Mouse (Mus musculus): ENCODE results near the gene Slc44a2. TPM values are rescaled to one million over a fixed set of nuclear protein-coding genes. Genes with fewer than 3 reads are reported as not detected.

Slc44a2 gene
- polyA plus RNA-seq (2016; fragmentation: Nextera tagmentation; extraction: Ambion mirVana) = 103 and 110 TPM in 2 replicates

- H3K9ac ChIP-seq (replicated peaks) = peak within 1 kb of the TSS; percentile 75
- peak within 1 kb of the TSS; percentile 88 for H3K4me2 ChIP-seq
- H3K36me3 ChIP-seq = peaks cover 14% of the 10 kb centered on the region
- H3K27ac ChIP-seq = peak within 1 kb of the TSS; percentile 14
- under 1% methylated on average over 52 of the region's 52 CpGs for WGBS
- peaks cover 16% of the 10 kb centered on the region for H3K4me1 ChIP-seq (replicated peaks)
- H3K4me3 ChIP-seq (replicated peaks) = peak within 1 kb of the TSS; percentile 71
- peak; percentile 89 for ATAC-seq (ENCODE audit: insufficient number of reproducible peaks, insufficient read depth, low FRiP score, low TSS enrichment, low read depth)
- no peaks in the 10 kb centered on the region for H3K27me3 ChIP-seq
- no peaks in the 10 kb centered on the region for H3K9me3 ChIP-seq
These were observed at the start of gene Slc44a2 for GRCm38 (mm10) chr9:21320619-21321512. Gene Slc44a2, plus strand, starts transcription at chr9:21320698.

GRCm38 (mm10) chr9:21272391-21272790 lies 48.1 kb upstream of the Slc44a2 start:
- H3K9me3 ChIP-seq = no peaks in the 10 kb centered on the region
- 92% methylated on average over 9 of the region's 9 CpGs for WGBS
- ATAC-seq (ENCODE audit: insufficient number of reproducible peaks, insufficient read depth, low FRiP score, low TSS enrichment, low read depth) = no peak

GRCm38 (mm10) chr9:21273094-21273493 lies 47.4 kb upstream of the Slc44a2 start:
- H3K9me3 ChIP-seq = no peaks in the 10 kb centered on the region
- H3K27ac ChIP-seq = no peak overlapping the region
- H3K36me3 ChIP-seq = peaks cover 99% of the 10 kb centered on the region
- no peaks in the 10 kb centered on the region for H3K27me3 ChIP-seq
- no peak for ATAC-seq (ENCODE audit: insufficient number of reproducible peaks, insufficient read depth, low FRiP score, low TSS enrichment, low read depth)
- no peak overlapping the region for H3K4me2 ChIP-seq
- no peaks in the 10 kb centered on the region for H3K4me1 ChIP-seq (replicated peaks)
- H3K9ac ChIP-seq (replicated peaks) = no peak overlapping the region
- no peak overlapping the region for H3K4me3 ChIP-seq (replicated peaks)
- WGBS = 88% methylated on average over 8 of the region's 8 CpGs

More at GRCm38 (mm10) chr9:21272391-21272790, 48.1 kb upstream of the Slc44a2 start:
- no peak overlapping the region for H3K27ac ChIP-seq
- peaks cover 97% of the 10 kb centered on the region for H3K36me3 ChIP-seq
- no peak overlapping the region for H3K4me3 ChIP-seq (replicated peaks)
- H3K4me1 ChIP-seq (replicated peaks) = no peaks in the 10 kb centered on the region
- no peak overlapping the region for H3K4me2 ChIP-seq
- no peaks in the 10 kb centered on the region for H3K27me3 ChIP-seq
- no peak overlapping the region for H3K9ac ChIP-seq (replicated peaks)

- Histone ChIP-seq H3K36me3 (peaks cover 97% of the 10 kb centered on the region), H3K4me3 (replicated peaks) (no peak overlapping the region), H3K9ac (replicated peaks) (no peak overlapping the region), H3K4me1 (replicated peaks) (no peaks in the 10 kb centered on the region), H3K27me3 (no peaks in the 10 kb centered on the region), H3K4me2 (no peak overlapping the region), H3K9me3 (no peaks in the 10 kb centered on the region), H3K27ac (no peak overlapping the region)
- WGBS = 85% methylated on average over 7 of the region's 7 CpGs
- ATAC-seq (ENCODE audit: insufficient number of reproducible peaks, insufficient read depth, low FRiP score, low TSS enrichment, low read depth) = no peak
These were observed 46.8 kb upstream of the Slc44a2 start for GRCm38 (mm10) chr9:21273520-21274228.

GRCm38 (mm10) chr9:21274336-21274735 lies 46.2 kb upstream of the Slc44a2 start:
- H3K9me3 ChIP-seq = no peaks in the 10 kb centered on the region
- ATAC-seq (ENCODE audit: insufficient number of reproducible peaks, insufficient read depth, low FRiP score, low TSS enrichment, low read depth) = no peak
- H3K36me3 ChIP-seq = peaks cover 97% of the 10 kb centered on the region
- no peak overlapping the region for H3K4me3 ChIP-seq (replicated peaks)
- no peak overlapping the region for H3K4me2 ChIP-seq
- 94% methylated on average over 3 of the region's 3 CpGs for WGBS
- H3K27ac ChIP-seq = no peak overlapping the region
- no peaks in the 10 kb centered on the region for H3K4me1 ChIP-seq (replicated peaks)
- H3K9ac ChIP-seq (replicated peaks) = no peak overlapping the region
- no peaks in the 10 kb centered on the region for H3K27me3 ChIP-seq

- Histone ChIP-seq H3K9me3 (no peaks in the 10 kb centered on the region), H3K4me3 (replicated peaks) (no peak overlapping the region), H3K4me1 (replicated peaks) (no peaks in the 10 kb centered on the region), H3K27me3 (no peaks in the 10 kb centered on the region), H3K36me3 (peaks cover 99% of the 10 kb centered on the region), H3K9ac (replicated peaks) (no peak overlapping the region), H3K27ac (no peak overlapping the region), H3K4me2 (no peak overlapping the region)
- ATAC-seq (ENCODE audit: insufficient number of reproducible peaks, insufficient read depth, low FRiP score, low TSS enrichment, low read depth) = no peak
- WGBS = 82% methylated on average over 7 of the region's 7 CpGs
These were observed 45.3 kb upstream of the Slc44a2 start for GRCm38 (mm10) chr9:21275013-21275710.

- Histone ChIP-seq H3K4me2 (no peak overlapping the region), H3K4me1 (replicated peaks) (no peaks in the 10 kb centered on the region), H3K9ac (replicated peaks) (no peak overlapping the region), H3K36me3 (peaks cover 98% of the 10 kb centered on the region), H3K27me3 (no peaks in the 10 kb centered on the region), H3K4me3 (replicated peaks) (no peak overlapping the region), H3K9me3 (no peaks in the 10 kb centered on the region), H3K27ac (no peak overlapping the region)
- ATAC-seq (ENCODE audit: insufficient number of reproducible peaks, insufficient read depth, low FRiP score, low TSS enrichment, low read depth) = no peak
- WGBS = 91% methylated on average over 12 of the region's 12 CpGs
These were observed 44.8 kb upstream of the Slc44a2 start for GRCm38 (mm10) chr9:21275727-21276126.

- Histone ChIP-seq H3K27me3 (no peaks in the 10 kb centered on the region), H3K4me2 (no peak overlapping the region), H3K4me1 (replicated peaks) (no peaks in the 10 kb centered on the region), H3K4me3 (replicated peaks) (no peak overlapping the region), H3K9ac (replicated peaks) (no peak overlapping the region), H3K27ac (no peak overlapping the region), H3K9me3 (no peaks in the 10 kb centered on the region), H3K36me3 (peaks cover 98% of the 10 kb centered on the region)
- ATAC-seq (ENCODE audit: insufficient number of reproducible peaks, insufficient read depth, low FRiP score, low TSS enrichment, low read depth) = no peak
- 91% methylated on average over 8 of the region's 8 CpGs for WGBS
These were observed 44.2 kb upstream of the Slc44a2 start for GRCm38 (mm10) chr9:21276307-21276706.

GRCm38 (mm10) chr9:21277776-21278175 lies 42.7 kb upstream of the Slc44a2 start:
- no peaks in the 10 kb centered on the region for H3K27me3 ChIP-seq
- no peaks in the 10 kb centered on the region for H3K9me3 ChIP-seq
- ATAC-seq (ENCODE audit: insufficient number of reproducible peaks, insufficient read depth, low FRiP score, low TSS enrichment, low read depth) = no peak
- H3K4me1 ChIP-seq (replicated peaks) = no peaks in the 10 kb centered on the region
- H3K36me3 ChIP-seq = peaks cover 98% of the 10 kb centered on the region
- no peak overlapping the region for H3K4me3 ChIP-seq (replicated peaks)
- no peak overlapping the region for H3K4me2 ChIP-seq
- 94% methylated on average over 5 of the region's 5 CpGs for WGBS
- H3K9ac ChIP-seq (replicated peaks) = no peak overlapping the region
- H3K27ac ChIP-seq = no peak overlapping the region

GRCm38 (mm10) chr9:21283591-21283990 lies 36.9 kb upstream of the Slc44a2 start:
- Histone ChIP-seq H3K27ac (no peak overlapping the region), H3K4me3 (replicated peaks) (no peak overlapping the region), H3K9me3 (no peaks in the 10 kb centered on the region), H3K9ac (replicated peaks) (no peak overlapping the region), H3K36me3 (peaks cover 64% of the 10 kb centered on the region), H3K4me1 (replicated peaks) (peaks cover 15% of the 10 kb centered on the region), H3K27me3 (no peaks in the 10 kb centered on the region), H3K4me2 (no peak overlapping the region)
- ATAC-seq (ENCODE audit: insufficient number of reproducible peaks, insufficient read depth, low FRiP score, low TSS enrichment, low read depth) = no peak
- WGBS = 92% methylated on average over 5 of the region's 5 CpGs

GRCm38 (mm10) chr9:21283994-21284393 lies 36.5 kb upstream of the Slc44a2 start:
- Histone ChIP-seq H3K27me3 (no peaks in the 10 kb centered on the region), H3K36me3 (peaks cover 59% of the 10 kb centered on the region), H3K27ac (no peak overlapping the region), H3K4me3 (replicated peaks) (no peak overlapping the region), H3K4me1 (replicated peaks) (peaks cover 15% of the 10 kb centered on the region), H3K9me3 (no peaks in the 10 kb centered on the region), H3K4me2 (no peak overlapping the region), H3K9ac (replicated peaks) (no peak overlapping the region)
- 87% methylated on average over 3 of the region's 3 CpGs for WGBS
- no peak for ATAC-seq (ENCODE audit: insufficient number of reproducible peaks, insufficient read depth, low FRiP score, low TSS enrichment, low read depth)

Measured in limb, embryonic 12.5 days (tissue).